Mouse (Mus musculus) heart, embryonic 14.5 days (tissue): ENCODE measurements at regions not wholly inside any gene's neighbourhood (a gene's known extent, or its start where the extent isn't known, plus 50 kb on each side); places are given as distances from the start of the nearest gene placed in this dataset.

ENCODE experiments used
- ATAC-seq: fragments of 200-750 bp; cut with Nextera tagmentation; 2 replicates; pipeline ENCODE4 v1.8.0; 2017; ENCODE audit warnings: low read depth, moderate TSS enrichment; ENCODE audit not compliant: insufficient number of reproducible peaks, insufficient read depth, low FRiP score
- H3K27ac ChIP-seq, 2 experiments: fragments of 200-500 bp in 1 of 2; fragments of 300-500 bp in 1 of 2; sonication (generic) in 1 of 2; replicated peaks in 1 of 2; 2 replicates each; pipeline ENCODE4 v1.5.1; 2012 to 2014; ENCODE audit warnings: low read depth in 2 of 2, low read length in 2 of 2, control low read depth in 1 of 2, mild to moderate bottlenecking in 1 of 2, mixed read lengths in 1 of 2; ENCODE audit not compliant: control insufficient read depth in 1 of 2, insufficient read depth in 1 of 2
- H3K27me3 ChIP-seq: fragments of 300-500 bp; sonication (generic); 2 replicates; pipeline ENCODE4 v1.6.1; 2014; ENCODE audit warnings: mild to moderate bottlenecking, low read length, control low read depth; ENCODE audit not compliant: control insufficient read depth, insufficient read depth
- H3K36me3 ChIP-seq: fragments of 300-500 bp; sonication (generic); 2 replicates; pipeline ENCODE4 v1.6.1; 2014; ENCODE audit warnings: mild to moderate bottlenecking, control low read depth, low read length, mixed read lengths; ENCODE audit not compliant: control insufficient read depth, insufficient read depth
- H3K4me1 ChIP-seq, 2 experiments: fragments of 200-500 bp in 1 of 2; fragments of 300-500 bp in 1 of 2; sonication (generic) in 1 of 2; 2 replicates each; pipeline ENCODE4 v1.6.1; 2012 to 2014; ENCODE audit warnings: low read length in 2 of 2, control low read depth in 1 of 2, mixed read lengths in 1 of 2; ENCODE audit not compliant: control insufficient read depth in 2 of 2, insufficient read depth in 2 of 2
- H3K4me2 ChIP-seq: fragments of 300-500 bp; sonication (generic); 2 replicates; pipeline ENCODE4 v1.6.1; 2014; ENCODE audit warnings: mild to moderate bottlenecking, low read length
- H3K4me3 ChIP-seq, 2 experiments: fragments of 200-500 bp in 1 of 2; fragments of 300-500 bp in 1 of 2; sonication (generic) in 1 of 2; 2 replicates each; pipeline ENCODE4 v1.5.1; 2012 to 2014; ENCODE audit warnings: low read length in 2 of 2, mild to moderate bottlenecking in 2 of 2, control low read depth in 1 of 2, low read depth in 1 of 2, moderate library complexity in 1 of 2; ENCODE audit not compliant: control insufficient read depth in 1 of 2, insufficient read depth in 1 of 2
- H3K9ac ChIP-seq: fragments of 300-500 bp; sonication (generic); 2 replicates; pipeline ENCODE4 v1.6.1; 2014; ENCODE audit warnings: mild to moderate bottlenecking, low read length
- H3K9me3 ChIP-seq: fragments of 300-500 bp; sonication (generic); 2 replicates; pipeline ENCODE4 v1.6.1; 2016; ENCODE audit warnings: low read length, control low read depth; ENCODE audit not compliant: control insufficient read depth
- WGBS: fragments of 180-500 bp; shearing (Covaris S2); extraction: QIAGEN DNeasy Blood & Tissue Kit; methylation state at CpG from one replicate; pipeline ENCODE4 v1.1.7; 2014; 5-methylcytosine and 5-hydroxymethylcytosine counted together

DNA sequence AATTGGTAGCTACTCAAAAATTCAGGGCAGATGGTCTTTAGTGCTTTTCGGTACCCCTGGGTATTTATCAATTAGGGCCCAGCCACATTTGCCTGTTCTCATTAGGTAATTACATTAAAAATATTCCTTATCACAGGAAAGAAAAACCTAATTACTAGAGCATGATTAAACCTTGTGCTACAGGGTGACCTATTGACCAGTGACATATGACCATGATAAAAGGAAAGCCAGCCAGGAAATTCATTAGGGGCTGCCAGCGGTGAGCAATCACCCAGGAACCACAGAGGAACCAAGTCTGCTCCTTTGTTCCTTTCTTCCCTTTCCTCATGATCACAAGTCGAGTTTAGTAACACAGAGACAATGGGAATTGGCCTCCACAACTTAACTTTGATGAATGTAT is 394.4 kb upstream of the Prickle1 start:
- Histone ChIP-seq H3K4me2 (no peak overlapping the region), H3K4me1 (no peaks in the 10 kb centered on the region), H3K9ac (no peak overlapping the region), H3K27me3 (no peaks in the 10 kb centered on the region), H3K36me3 (no peaks in the 10 kb centered on the region), H3K9me3 (no peaks in the 10 kb centered on the region), H3K4me3 (no peak overlapping the region), H3K27ac (no peak overlapping the region)
- WGBS = 68% methylated on average over 3 of the region's 3 CpGs
- ATAC-seq = no peak

DNA sequence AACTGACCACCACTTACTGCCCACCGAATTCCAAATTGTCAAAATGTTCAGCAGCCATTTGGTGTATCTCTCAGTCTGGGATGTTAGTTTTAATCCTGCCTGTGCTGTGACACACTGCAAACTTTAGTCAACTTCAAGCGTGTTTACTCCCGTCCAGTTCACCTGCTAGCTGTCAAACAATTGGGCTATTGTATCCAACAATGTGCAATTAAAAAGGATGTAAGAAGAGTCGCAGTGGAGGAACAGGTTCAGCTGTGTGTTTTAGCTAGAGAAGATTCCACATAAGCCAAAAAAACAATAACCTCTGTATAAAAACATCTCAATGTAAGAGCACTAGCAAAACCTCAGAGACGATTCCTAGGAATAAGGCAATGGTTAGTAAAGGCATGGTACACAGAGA is 392.7 kb upstream of the Prickle1 start:
- 79% methylated on average over 5 of the region's 5 CpGs for WGBS
- no peaks in the 10 kb centered on the region for H3K27me3 ChIP-seq
- no peak overlapping the region for H3K4me3 ChIP-seq
- H3K36me3 ChIP-seq = no peaks in the 10 kb centered on the region
- no peak for ATAC-seq
- H3K4me2 ChIP-seq = no peak overlapping the region
- H3K9me3 ChIP-seq = no peaks in the 10 kb centered on the region
- H3K27ac ChIP-seq = no peak overlapping the region
- H3K4me1 ChIP-seq = no peaks in the 10 kb centered on the region
- no peak overlapping the region for H3K9ac ChIP-seq

DNA sequence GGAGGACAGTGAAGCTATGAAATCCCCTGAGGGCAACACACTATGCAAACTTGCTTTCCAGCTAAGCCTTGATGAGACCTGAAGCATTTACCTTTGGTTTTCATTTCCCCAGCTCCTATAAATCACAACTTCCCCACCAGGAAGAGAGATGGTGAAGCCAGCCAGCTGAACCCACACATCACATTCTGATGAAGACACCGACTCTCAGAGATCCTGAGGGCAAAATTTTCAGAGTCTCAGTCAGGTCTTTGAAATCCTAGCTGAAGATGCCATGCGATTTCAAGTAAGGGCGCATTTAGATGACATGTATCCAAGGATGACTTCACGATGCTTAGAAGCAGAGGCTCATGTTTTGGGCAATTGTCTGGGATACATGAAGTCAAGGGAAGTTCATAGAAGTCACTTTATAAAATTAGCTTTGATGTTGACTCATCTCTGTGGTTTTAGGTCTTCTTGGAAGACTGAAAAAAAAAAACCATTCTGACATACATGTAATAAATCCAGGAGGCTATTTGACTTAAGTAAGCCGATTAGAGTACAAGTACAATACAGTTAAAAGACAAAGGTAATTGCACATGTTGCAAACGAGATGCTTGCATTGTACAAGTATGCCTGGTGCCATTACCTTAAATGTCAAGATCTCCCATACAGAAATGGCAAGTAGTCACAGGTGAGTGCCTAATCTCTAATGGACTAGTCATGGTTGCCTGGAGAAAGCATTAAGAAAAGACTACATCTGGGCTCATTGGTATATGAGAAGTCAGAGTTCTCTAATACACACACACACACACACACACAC is 391.1 kb upstream of the Prickle1 start:
- no peak for ATAC-seq
- H3K27ac ChIP-seq = no peak overlapping the region
- no peaks in the 10 kb centered on the region for H3K27me3 ChIP-seq
- WGBS = 88% methylated on average over 6 of the region's 6 CpGs
- no peak overlapping the region for H3K4me2 ChIP-seq
- no peak overlapping the region for H3K4me3 ChIP-seq
- H3K9me3 ChIP-seq = no peaks in the 10 kb centered on the region
- no peaks in the 10 kb centered on the region for H3K36me3 ChIP-seq
- H3K9ac ChIP-seq = no peak overlapping the region
- H3K4me1 ChIP-seq = peaks cover 0 to 3% of the 10 kb centered on the region in 2 experiments; a peak in 2 of 4 replicates

DNA sequence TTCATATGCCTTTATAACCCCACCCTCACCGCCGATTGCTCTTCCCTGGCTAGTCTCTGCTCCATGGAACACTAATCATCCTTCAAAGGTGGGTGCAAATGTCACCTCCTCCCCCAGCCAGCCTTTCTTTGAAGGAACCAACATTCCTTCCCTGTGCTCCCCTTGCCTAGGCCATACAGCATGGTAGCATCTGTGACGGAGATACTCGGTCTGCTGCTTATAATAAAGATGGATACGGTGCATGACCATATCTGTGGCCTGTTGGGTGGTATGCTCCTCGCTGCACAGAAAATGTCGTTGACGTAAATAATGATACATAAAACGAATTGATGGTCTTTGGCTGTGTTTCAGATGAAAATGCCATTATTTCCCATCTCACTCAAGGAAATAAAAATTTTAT is 386.4 kb upstream of the Prickle1 start:
- 85% methylated on average over 9 of the region's 9 CpGs for WGBS

DNA sequence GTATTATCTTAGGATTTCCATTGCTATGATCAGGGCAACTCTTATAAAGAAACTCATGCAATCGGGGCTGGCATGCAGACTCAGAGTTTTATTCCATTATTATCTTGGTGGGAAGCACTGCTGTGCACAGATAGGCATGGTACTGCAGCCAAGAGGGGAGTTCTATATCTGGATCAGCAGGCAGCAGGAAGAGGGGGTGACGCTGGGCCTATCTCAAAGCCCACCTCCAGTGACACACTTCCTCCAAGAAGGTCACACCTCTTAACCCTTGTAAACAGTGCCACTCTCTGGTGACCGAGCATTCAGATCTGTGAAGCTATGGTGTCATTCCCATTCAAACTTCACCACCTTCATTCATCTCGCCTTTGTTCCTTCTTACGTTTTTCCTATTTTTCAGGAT is 381.8 kb upstream of the Prickle1 start:
- H3K4me1 ChIP-seq = peaks cover 1 to 2% of the 10 kb centered on the region in 2 experiments; a peak in 3 of 4 replicates
- ATAC-seq = peak; percentile 66
- H3K36me3 ChIP-seq = no peaks in the 10 kb centered on the region
- 36% methylated on average over 5 of the region's 5 CpGs for WGBS
- H3K4me2 ChIP-seq = no peak overlapping the region
- no peaks in the 10 kb centered on the region for H3K27me3 ChIP-seq
- no peaks in the 10 kb centered on the region for H3K9me3 ChIP-seq
- no peak overlapping the region for H3K9ac ChIP-seq
- H3K27ac ChIP-seq = no peak overlapping the region
- H3K4me3 ChIP-seq = no peak overlapping the region

More for the DNA sequence above, 386.4 kb upstream of the Prickle1 start:
- no peaks in the 10 kb centered on the region for H3K9me3 ChIP-seq
- H3K27ac ChIP-seq = no peak overlapping the region
- H3K4me2 ChIP-seq = no peak overlapping the region
- ATAC-seq = no peak
- H3K27me3 ChIP-seq = no peaks in the 10 kb centered on the region
- H3K4me3 ChIP-seq = no peak overlapping the region
- H3K9ac ChIP-seq = no peak overlapping the region
- peaks cover 0 to 3% of the 10 kb centered on the region in 2 experiments; a peak in 2 of 4 replicates for H3K4me1 ChIP-seq
- no peaks in the 10 kb centered on the region for H3K36me3 ChIP-seq

DNA sequence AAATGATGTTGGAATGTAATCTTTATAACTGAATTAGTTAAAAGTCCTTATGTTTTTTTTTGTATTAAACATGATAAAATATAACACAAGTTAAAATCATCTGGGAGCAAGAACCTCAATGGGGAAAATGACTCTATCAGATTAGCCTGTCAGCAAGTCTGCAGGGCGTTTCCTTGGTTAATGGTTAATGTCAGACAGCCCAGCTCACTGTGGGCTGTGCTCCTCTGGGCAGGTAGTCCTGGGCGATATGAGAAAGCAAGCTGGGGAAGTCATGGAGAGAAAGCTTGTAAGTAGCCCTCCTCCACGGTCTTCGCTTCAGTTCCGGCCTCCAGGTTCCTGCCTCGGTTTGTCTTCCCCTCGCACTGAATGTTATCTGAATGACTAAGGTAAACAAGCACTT is 379.0 kb upstream of the Prickle1 start:
- H3K4me2 ChIP-seq = no peak overlapping the region
- no peaks in the 10 kb centered on the region for H3K9me3 ChIP-seq
- H3K9ac ChIP-seq = no peak overlapping the region
- H3K4me1 ChIP-seq = peaks cover 0 to 2% of the 10 kb centered on the region in 2 experiments; a peak in 1 of 4 replicates
- no peak for ATAC-seq
- H3K36me3 ChIP-seq = no peaks in the 10 kb centered on the region
- no peak overlapping the region for H3K4me3 ChIP-seq
- H3K27me3 ChIP-seq = no peaks in the 10 kb centered on the region
- WGBS = 26% methylated on average over 7 of the region's 7 CpGs
- no peak overlapping the region for H3K27ac ChIP-seq

DNA sequence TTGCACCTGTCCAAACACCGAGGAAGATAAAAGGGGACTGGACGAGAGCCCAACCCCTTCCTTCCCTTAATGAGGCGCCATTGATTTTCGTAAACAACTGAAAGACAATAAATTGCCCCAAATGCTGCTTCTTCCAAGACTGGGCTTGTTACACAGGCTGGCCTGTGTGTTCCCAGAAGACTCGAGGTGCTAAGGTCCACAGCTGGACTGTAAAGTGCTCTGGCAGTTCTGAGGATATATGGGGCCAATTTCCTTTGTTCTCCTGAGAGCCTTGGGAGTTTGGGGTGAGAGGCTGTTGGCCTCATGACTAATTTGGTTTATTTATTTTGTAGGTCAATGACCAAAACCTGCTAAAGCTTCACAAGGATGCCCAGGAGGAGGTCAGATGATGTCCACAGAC is 377.3 kb upstream of the Prickle1 start:
- Histone ChIP-seq H3K9ac (no peak overlapping the region), H3K27me3 (no peaks in the 10 kb centered on the region), H3K4me2 (no peak overlapping the region), H3K9me3 (no peaks in the 10 kb centered on the region), H3K27ac (no peak overlapping the region), H3K36me3 (no peaks in the 10 kb centered on the region), H3K4me1 (peaks cover 0 to 2% of the 10 kb centered on the region in 2 experiments; a peak in 1 of 4 replicates), H3K4me3 (no peak overlapping the region)
- WGBS = 63% methylated on average over 5 of the region's 5 CpGs
- ATAC-seq = no peak

DNA sequence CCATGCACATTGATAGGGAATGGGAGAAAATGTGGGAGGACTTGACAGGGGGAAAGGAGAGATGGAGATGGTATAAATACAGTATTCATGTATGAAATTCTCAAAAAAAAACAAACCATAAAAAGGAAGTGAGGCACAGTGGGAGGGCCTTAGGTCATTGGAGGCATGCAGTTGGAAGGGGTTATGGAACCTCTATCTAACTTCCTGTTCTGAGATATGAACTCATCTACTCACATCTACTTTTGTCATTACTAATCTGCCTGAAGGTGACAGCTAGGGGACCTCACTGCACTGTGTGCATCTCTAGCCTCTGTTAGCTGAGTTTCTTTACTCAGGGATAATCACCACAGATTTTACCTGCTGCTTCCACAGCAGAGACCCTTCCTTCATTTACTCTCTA is 366.3 kb upstream of the Prickle1 start:
- ATAC-seq = no peak
- no peaks in the 10 kb centered on the region for H3K36me3 ChIP-seq
- no peaks in the 10 kb centered on the region for H3K27me3 ChIP-seq
- H3K9ac ChIP-seq = no peak overlapping the region
- no peaks in the 10 kb centered on the region for H3K4me1 ChIP-seq
- H3K4me3 ChIP-seq = no peak overlapping the region
- H3K4me2 ChIP-seq = no peak overlapping the region
- no peak overlapping the region for H3K27ac ChIP-seq
- no peaks in the 10 kb centered on the region for H3K9me3 ChIP-seq
